Mouse (Mus musculus) stomach, embryonic 15.5 days (tissue): ENCODE results near the gene Bmpr1a. TPM values are rescaled to one million over a fixed set of nuclear protein-coding genes. Genes with fewer than 3 reads are reported as not detected.

Experiments
- ATAC-seq: fragments of 200-750 bp; cut with Nextera tagmentation; 2 replicates; pipeline ENCODE4 v1.8.0; 2017; ENCODE audit warnings: low read depth, moderate number of reproducible peaks, moderate TSS enrichment; ENCODE audit not compliant: insufficient read depth, low FRiP score
- H3K27ac ChIP-seq: fragments of 300-500 bp; sonication (generic); 2 replicates; pipeline ENCODE4 v1.5.1; 2015; ENCODE audit warnings: mild to moderate bottlenecking, inconsistent platforms
- H3K27me3 ChIP-seq: fragments of 300-500 bp; sonication (generic); replicated peaks from 2 replicates; pipeline ENCODE4 v1.6.1; 2015; ENCODE audit warnings: inconsistent platforms
- H3K36me3 ChIP-seq: fragments of 300-500 bp; sonication (generic); 2 replicates; pipeline ENCODE4 v1.6.1; 2015; ENCODE audit warnings: inconsistent platforms
- H3K4me1 ChIP-seq: fragments of 300-500 bp; sonication (generic); 2 replicates; pipeline ENCODE4 v1.6.1; 2015; ENCODE audit warnings: inconsistent platforms
- H3K4me2 ChIP-seq: fragments of 300-500 bp; sonication (generic); 2 replicates; pipeline ENCODE4 v1.6.1; 2015; ENCODE audit warnings: mild to moderate bottlenecking, inconsistent platforms
- H3K4me3 ChIP-seq: fragments of 300-500 bp; sonication (generic); replicated peaks from 2 replicates; pipeline ENCODE4 v1.5.1; 2015; ENCODE audit warnings: inconsistent platforms
- H3K9ac ChIP-seq: fragments of 300-500 bp; sonication (generic); 2 replicates; pipeline ENCODE4 v1.6.1; 2015; ENCODE audit warnings: inconsistent platforms
- H3K9me3 ChIP-seq: fragments of 300-500 bp; sonication (generic); 2 replicates; pipeline ENCODE4 v1.6.1; 2016; ENCODE audit warnings: inconsistent platforms
- WGBS: fragments of 180-500 bp; shearing (Covaris S2); methylation state at CpG from one replicate; pipeline ENCODE4 v1.1.7; 2015; 5-methylcytosine and 5-hydroxymethylcytosine counted together
- polyA plus RNA-seq: library from polyadenylated mRNA; unstranded; fragments of >200 nt; fragmentation: Nextera tagmentation; extraction: Ambion mirVana; gene quantifications from 2 replicates; pipeline ENCODE4 v1.2.1, GENCODE M21; 2015

The Bmpr1a gene
- polyA plus RNA-seq, 1 experiment from 2014 or later: 47.1 TPM

DNA sequence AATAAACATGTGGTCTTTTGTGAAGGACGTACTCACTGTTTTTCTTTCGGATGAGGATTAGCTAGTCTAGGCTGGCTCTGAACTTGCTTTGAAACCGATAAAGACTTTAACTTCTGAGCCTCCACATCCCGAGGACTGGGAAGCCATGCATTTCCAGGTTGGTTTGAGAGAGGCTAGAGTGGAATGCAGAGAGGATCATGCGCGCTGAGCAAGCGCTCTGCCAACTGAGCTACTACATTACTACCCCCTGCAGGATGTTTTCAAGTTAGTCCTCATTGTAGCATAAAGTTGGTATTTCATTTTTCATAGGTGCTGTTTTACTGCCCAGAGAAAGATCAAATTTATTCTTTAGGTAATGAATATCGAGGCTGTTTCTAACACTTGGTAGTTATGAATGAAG, 17.0 kb downstream of the Bmpr1a start:
- WGBS: 56% methylated on average over 8 of the region's 8 CpGs
- ATAC-seq: no peak
- Histone ChIP-seq H3K4me3 (no peak overlapping the region), H3K4me1 (no peaks in the 10 kb centered on the region), H3K27ac (no peak overlapping the region), H3K9me3 (no peaks in the 10 kb centered on the region), H3K9ac (no peak overlapping the region), H3K4me2 (no peak overlapping the region), H3K27me3 (no peaks in the 10 kb centered on the region), H3K36me3 (no peaks in the 10 kb centered on the region)

DNA sequence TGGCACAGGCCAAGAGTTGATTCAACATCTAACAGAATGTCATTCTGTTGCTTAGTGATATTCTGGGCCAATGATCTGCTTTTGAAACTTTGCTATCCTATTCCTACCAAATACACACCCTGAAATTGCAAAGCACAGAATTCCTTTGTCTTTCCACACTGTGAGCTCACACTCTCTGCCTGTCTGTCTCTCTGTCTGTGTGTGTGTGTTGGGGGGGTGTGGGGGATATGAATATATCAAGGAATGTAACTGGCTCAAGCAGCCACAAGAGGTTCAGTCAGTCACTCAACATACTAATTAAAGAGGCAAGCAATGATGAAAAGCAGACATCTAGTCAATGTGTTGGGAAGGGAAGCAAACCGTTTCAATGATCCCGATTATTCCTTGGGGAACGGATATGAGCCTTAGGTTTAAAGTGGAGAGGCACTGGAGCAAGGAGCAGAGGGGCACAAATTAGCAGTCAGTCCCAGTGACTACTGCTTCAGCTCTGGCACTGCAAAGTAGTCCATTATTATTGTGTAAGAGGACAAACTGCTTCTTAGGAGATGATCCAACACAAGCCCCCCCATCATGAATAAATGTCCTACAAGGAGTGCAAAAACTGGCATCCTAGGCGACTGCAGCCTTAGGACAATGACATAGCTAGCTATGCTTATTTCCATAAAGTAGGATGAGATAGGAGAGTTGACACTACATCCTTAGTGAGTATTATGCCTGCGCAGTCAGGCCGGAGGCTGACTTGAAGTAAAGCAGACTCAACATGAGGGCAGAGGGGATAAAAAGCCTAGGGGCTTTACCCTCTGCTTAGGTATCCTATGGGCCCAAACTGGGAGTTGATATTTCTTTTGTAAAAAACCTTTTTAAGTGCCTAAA, 19.4 kb downstream of the Bmpr1a start:
- no peak overlapping the region for H3K4me2 ChIP-seq
- H3K36me3 ChIP-seq: no peaks in the 10 kb centered on the region
- 77% methylated on average over 6 of the region's 6 CpGs for WGBS
- H3K4me1 ChIP-seq: no peaks in the 10 kb centered on the region
- no peaks in the 10 kb centered on the region for H3K9me3 ChIP-seq
- H3K9ac ChIP-seq: no peak overlapping the region
- ATAC-seq: no peak
- no peaks in the 10 kb centered on the region for H3K27me3 ChIP-seq
- H3K4me3 ChIP-seq: no peak overlapping the region
- no peak overlapping the region for H3K27ac ChIP-seq

DNA sequence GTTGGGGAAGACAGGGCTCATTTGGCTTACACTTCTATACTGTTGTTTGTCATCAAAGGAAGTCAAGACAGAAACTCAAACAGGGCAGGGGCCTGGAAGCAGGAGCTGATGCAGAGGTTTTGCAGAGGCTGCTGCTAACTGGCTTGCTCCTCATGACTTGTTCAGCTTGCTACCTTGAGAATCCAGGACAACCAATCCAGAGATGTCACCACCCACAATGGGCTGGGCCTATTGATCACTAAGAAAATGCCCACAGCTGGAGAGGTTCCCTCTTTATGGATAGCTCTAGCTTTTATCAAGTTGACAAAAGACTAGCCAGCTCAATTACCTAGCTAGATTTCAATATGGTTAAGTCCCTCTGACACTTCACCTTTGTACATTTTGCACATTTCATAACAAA, 31.6 kb downstream of the Bmpr1a start:
- ATAC-seq: no peak
- H3K9ac ChIP-seq: no peak overlapping the region
- no peaks in the 10 kb centered on the region for H3K9me3 ChIP-seq
- no peaks in the 10 kb centered on the region for H3K27me3 ChIP-seq
- no peak overlapping the region for H3K27ac ChIP-seq
- H3K4me2 ChIP-seq: no peak overlapping the region
- H3K36me3 ChIP-seq: no peaks in the 10 kb centered on the region
- 0 out of 2 replicates have a peak, but pooled peaks cover 11% of the 10 kb centered on the region for H3K4me1 ChIP-seq
- H3K4me3 ChIP-seq: no peak overlapping the region

DNA sequence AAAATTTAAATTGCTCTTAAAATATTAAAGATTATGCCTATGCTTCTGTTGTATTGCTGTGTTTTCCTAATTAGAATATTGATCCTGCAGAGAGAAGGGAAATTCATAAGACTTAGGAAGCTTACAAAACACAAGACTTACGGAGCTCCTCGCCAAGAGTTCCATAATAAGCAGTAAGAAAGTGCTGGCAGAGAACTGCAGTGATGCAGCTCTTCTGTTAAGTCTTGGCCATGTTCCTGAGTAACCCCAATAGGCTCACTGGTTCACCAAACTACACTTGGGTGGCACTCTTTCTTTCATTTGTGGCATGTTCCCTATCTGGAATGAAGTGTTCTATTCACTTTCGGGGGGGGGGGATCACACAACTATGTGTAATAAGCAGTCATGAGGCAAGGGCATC, 36.9 kb downstream of the Bmpr1a start:
- Histone ChIP-seq H3K9me3 (no peaks in the 10 kb centered on the region), H3K9ac (no peak overlapping the region), H3K4me1 (0 out of 2 replicates have a peak, but pooled peaks cover 7% of the 10 kb centered on the region), H3K27me3 (no peaks in the 10 kb centered on the region), H3K4me3 (no peak overlapping the region), H3K4me2 (no peak overlapping the region), H3K27ac (no peak overlapping the region), H3K36me3 (no peaks in the 10 kb centered on the region)
- ATAC-seq: no peak
- WGBS: 49% methylated on average over 3 of the region's 3 CpGs

DNA sequence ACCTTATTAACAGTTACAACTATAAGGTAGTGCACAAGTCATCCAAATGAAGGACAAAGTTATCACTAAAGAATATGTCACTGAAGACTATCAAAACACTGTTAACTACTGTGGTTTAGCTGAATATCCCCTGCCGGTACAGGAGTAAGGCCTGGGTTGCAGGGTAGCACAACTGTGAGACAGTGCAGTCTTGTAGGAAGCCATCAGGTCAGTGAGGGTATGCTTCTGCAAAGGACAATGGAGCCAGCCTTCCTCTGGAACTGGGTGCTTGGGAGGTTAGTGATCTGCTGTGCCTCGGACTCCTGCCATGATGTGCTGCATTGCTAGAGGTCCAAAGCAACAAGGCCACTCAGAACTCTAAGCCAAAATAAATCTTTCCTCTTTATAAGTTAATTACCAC, 43.8 kb downstream of the Bmpr1a start:
- Histone ChIP-seq H3K4me1 (no peaks in the 10 kb centered on the region), H3K9ac (no peak overlapping the region), H3K27ac (no peak overlapping the region), H3K4me3 (no peak overlapping the region), H3K4me2 (no peak overlapping the region), H3K27me3 (no peaks in the 10 kb centered on the region), H3K9me3 (no peaks in the 10 kb centered on the region), H3K36me3 (0 out of 2 replicates have a peak, but pooled peaks cover 2% of the 10 kb centered on the region)
- 86% methylated on average over 2 of the region's 2 CpGs for WGBS
- ATAC-seq: no peak

DNA sequence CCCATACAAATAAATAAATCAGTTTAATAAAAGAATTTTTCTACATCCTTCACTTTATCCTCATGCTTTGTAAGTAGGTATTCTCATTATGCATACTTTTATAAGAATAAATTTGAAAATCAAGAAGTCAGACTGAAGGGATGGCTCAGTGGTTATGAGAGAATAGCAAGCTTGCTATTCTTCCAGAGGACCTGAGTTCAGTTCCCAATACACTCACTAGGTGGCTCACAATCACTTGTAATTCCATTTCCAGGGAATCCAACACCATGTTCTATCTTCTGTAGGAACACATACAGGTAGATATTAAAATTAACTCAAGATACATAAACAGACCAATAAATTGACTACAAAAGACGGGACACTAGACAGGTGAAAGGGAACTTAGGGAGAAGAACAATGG, 44.3 kb downstream of the Bmpr1a start:
- Histone ChIP-seq H3K27ac (no peak overlapping the region), H3K9ac (no peak overlapping the region), H3K27me3 (no peaks in the 10 kb centered on the region), H3K4me1 (peaks cover under 1% of the 10 kb centered on the region; the same call in 1 of the 2 replicates), H3K36me3 (0 out of 2 replicates have a peak, but pooled peaks cover 2% of the 10 kb centered on the region), H3K4me3 (no peak overlapping the region), H3K9me3 (no peaks in the 10 kb centered on the region), H3K4me2 (no peak overlapping the region)
- no peak for ATAC-seq
- WGBS: 75% methylated on average over 1 of the region's 1 CpGs

DNA sequence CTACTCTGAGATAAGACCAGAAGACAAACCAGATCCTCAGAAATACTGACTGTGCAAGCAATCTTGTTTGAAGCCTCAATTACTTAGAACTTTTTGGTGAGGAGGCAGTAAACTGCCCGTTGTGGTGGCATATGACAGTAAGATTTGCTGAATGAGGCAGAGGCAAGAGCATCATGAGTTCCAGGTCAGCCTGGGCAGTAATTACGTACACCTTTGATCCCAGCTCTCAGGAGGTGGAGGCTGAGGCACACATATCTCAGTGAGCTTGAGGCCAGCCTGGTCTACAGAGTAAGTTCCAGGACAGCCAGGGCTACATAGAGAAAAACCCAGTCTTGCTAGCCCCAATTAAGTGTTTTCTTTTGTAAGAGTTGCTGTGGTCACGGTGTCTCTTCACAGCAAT, 48.9 kb downstream of the Bmpr1a start:
- no peaks in the 10 kb centered on the region for H3K9me3 ChIP-seq
- H3K4me1 ChIP-seq: peaks cover 11% of the 10 kb centered on the region; the same call in 1 of the 2 replicates
- H3K27ac ChIP-seq: peak overlapping the region; percentile 62; the same call in 1 of the 2 replicates
- no peak for ATAC-seq
- 73% methylated on average over 3 of the region's 3 CpGs for WGBS
- no peak overlapping the region for H3K9ac ChIP-seq
- no peaks in the 10 kb centered on the region for H3K27me3 ChIP-seq
- no peak overlapping the region for H3K4me2 ChIP-seq
- H3K36me3 ChIP-seq: 0 out of 2 replicates have a peak, but pooled peaks cover under 1% of the 10 kb centered on the region
- H3K4me3 ChIP-seq: no peak overlapping the region

DNA sequence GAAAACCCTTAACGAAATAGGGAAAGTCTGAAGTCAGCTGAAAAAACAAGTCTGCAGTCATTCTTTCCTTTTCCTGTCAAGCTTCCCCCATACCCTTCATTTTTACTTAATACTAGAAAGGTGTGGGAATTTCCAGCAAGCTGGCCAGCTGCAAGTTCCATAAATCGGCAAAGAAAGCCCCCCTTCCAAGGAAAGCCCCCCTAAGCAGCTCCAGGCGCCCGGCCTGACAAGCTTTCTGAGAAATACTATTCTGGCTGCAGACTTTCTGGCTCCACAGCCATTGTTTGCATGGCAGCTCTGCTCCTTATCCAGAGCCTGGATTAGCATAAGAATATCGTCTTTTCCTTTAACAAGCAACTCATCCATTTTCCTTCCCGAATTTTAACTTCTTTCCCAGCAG, 49.5 kb downstream of the Bmpr1a start:
- Histone ChIP-seq H3K36me3 (no peaks in the 10 kb centered on the region), H3K27ac (peak overlapping the region; percentile 62), H3K9me3 (no peaks in the 10 kb centered on the region), H3K4me3 (no peak overlapping the region), H3K4me1 (peaks cover 11% of the 10 kb centered on the region; the same call in 1 of the 2 replicates), H3K27me3 (no peaks in the 10 kb centered on the region), H3K4me2 (no peak overlapping the region), H3K9ac (no peak overlapping the region)
- WGBS: 34% methylated on average over 6 of the region's 6 CpGs
- ATAC-seq: no peak

DNA sequence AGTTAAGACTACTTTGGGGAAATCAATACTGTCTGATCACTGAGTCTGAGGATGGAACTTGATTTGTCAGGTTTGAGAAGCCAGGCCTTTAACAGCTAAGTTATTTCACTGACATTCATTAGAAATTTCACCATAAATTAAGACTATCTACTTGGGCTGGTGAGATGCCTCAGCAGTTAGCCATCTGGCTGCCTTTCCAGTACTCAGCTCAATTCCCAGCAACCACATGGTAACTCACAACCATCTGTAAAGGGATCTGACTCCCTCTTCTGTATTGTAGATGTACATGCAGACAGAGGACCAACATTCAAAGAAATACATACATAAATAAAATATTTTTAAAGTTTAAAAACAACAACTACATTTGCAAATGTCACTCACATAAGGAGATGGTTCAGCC, 51.3 kb downstream of the Bmpr1a start:
- H3K4me3 ChIP-seq: no peak overlapping the region
- no peak overlapping the region for H3K4me2 ChIP-seq
- H3K4me1 ChIP-seq: peaks cover 11% of the 10 kb centered on the region; the same call in 1 of the 2 replicates
- no peaks in the 10 kb centered on the region for H3K9me3 ChIP-seq
- H3K9ac ChIP-seq: no peak overlapping the region
- H3K36me3 ChIP-seq: peaks cover 5% of the 10 kb centered on the region; the same call in 1 of the 2 replicates
- H3K27me3 ChIP-seq: no peaks in the 10 kb centered on the region
- no peak overlapping the region for H3K27ac ChIP-seq
- no peak for ATAC-seq

DNA sequence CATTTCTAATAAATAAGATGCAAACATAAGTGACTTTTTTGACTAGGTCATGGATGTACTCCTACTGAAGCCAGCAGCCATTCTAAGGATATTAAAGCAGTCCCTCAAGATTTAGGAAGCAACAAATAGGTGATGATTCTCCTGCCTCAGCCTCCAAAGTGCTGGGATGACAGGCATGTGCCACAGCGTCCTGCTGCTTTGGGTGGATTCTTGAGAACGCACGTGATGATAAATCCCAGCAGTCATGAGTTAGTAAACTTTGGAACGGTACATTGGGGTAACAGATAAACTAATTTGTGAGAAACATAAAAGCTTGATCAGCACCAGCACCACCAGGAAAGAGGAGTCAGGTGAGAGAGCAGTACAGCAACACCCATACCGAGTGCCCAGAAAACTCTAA, 52.7 kb downstream of the Bmpr1a start:
- 73% methylated on average over 5 of the region's 5 CpGs for WGBS
- H3K4me3 ChIP-seq: no peak overlapping the region
- no peak overlapping the region for H3K9ac ChIP-seq
- H3K9me3 ChIP-seq: no peaks in the 10 kb centered on the region
- peaks cover 11% of the 10 kb centered on the region; the same call in 1 of the 2 replicates for H3K4me1 ChIP-seq
- H3K27ac ChIP-seq: no peak overlapping the region
- peaks cover 8% of the 10 kb centered on the region; the same call in 1 of the 2 replicates for H3K36me3 ChIP-seq
- ATAC-seq: no peak
- H3K27me3 ChIP-seq: no peaks in the 10 kb centered on the region
- no peak overlapping the region for H3K4me2 ChIP-seq

DNA sequence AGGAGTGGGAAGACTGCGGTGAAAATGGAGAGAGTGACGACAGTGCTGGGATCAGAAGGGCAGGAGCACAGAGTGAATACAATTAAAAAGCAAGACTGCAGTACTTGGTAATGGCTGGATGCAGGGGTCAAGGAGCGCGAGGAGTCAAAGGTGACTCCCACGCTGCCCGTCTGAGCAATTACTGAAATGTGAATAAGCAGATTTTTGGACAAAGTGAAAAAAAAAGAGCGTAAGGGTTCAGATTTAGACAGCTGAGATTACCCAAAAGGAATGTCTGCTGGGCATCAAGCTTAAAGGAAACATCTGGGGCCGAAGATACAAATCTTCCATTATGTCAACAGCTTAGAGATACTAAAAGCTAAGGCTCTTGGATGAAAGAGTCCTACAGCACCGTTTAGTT, 53.3 kb downstream of the Bmpr1a start:
- Histone ChIP-seq H3K9me3 (no peaks in the 10 kb centered on the region), H3K4me2 (no peak overlapping the region), H3K4me3 (no peak overlapping the region), H3K9ac (no peak overlapping the region), H3K4me1 (peaks cover 11% of the 10 kb centered on the region; the same call in 1 of the 2 replicates), H3K27ac (no peak overlapping the region), H3K27me3 (no peaks in the 10 kb centered on the region), H3K36me3 (peaks cover 8% of the 10 kb centered on the region; the same call in 1 of the 2 replicates)
- 44% methylated on average over 9 of the region's 9 CpGs for WGBS
- no peak for ATAC-seq

DNA sequence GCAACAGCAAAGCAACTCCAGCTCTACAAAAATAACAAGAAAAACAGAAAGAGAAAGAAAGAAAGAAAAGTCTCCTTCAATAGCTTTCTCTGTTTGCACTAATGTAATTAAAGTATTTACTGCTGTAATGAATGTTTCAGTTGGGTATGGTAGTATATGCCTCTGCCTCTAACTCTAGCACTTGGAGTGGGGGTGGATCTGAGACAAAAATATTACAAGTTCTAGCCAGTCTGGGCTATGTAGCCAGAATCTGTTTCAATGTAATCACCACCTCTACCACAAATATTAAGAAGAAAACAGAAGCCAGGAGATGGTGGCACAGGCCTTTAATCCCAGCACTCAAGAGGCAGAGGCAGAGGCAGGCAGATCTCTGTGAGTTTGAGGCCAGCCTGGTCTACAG, 54.7 kb downstream of the Bmpr1a start:
- peaks cover 8% of the 10 kb centered on the region; the same call in 1 of the 2 replicates for H3K4me1 ChIP-seq
- no peaks in the 10 kb centered on the region for H3K27me3 ChIP-seq
- H3K36me3 ChIP-seq: peaks cover 8% of the 10 kb centered on the region; the same call in 1 of the 2 replicates
- H3K4me3 ChIP-seq: no peak overlapping the region
- no peaks in the 10 kb centered on the region for H3K9me3 ChIP-seq
- no peak for ATAC-seq
- H3K4me2 ChIP-seq: no peak overlapping the region
- H3K9ac ChIP-seq: no peak overlapping the region
- H3K27ac ChIP-seq: no peak overlapping the region
